Mouse (Mus musculus) thymus, postnatal 36 days (tissue): ENCODE data around the gene Gng10.

ENCODE experiments used
- DNase-seq, 2 experiments: peaks; one replicate each; pipeline ENCODE4 v3.0.0; 2022; ENCODE audit warnings: mixed read lengths in 2 of 2

Gene Gng10

GRCm38 (mm10) chr4:59034918-59035785 is at the start of gene Gng10:
Gng10 (plus strand) TSS chr4:59035088.
- DNase-seq = peak; percentile 73 to 80

GRCm38 (mm10) chr4:58985157-58985648 is 49.7 kb upstream of the Gng10 start:
- peak; percentile 77 to 83 for DNase-seq

- DNase-seq = peak; percentile 85 to 90
Observed at GRCm38 (mm10) chr4:58986540-58987190, 48.2 kb upstream of the Gng10 start, which contains the start of gene Ptgr1. Ptgr1 (minus strand) TSS chr4:58987119.

- DNase-seq = no peak
Observed at GRCm38 (mm10) chr4:58989303-58989898, 45.5 kb upstream of the Gng10 start.

GRCm38 (mm10) chr4:58990609-58991434 is 44.1 kb upstream of the Gng10 start:
- DNase-seq = no peak

- no peak for DNase-seq
Observed at GRCm38 (mm10) chr4:58992195-58992594, 42.7 kb upstream of the Gng10 start.

GRCm38 (mm10) chr4:58994762-58995161 is 40.1 kb upstream of the Gng10 start, which contains the start of gene Dnajc25:
Dnajc25 (plus strand) TSS chr4:58995062.
- no peak for DNase-seq

GRCm38 (mm10) chr4:58995251-58995693 is 39.6 kb upstream of the Gng10 start:
- DNase-seq = no peak

GRCm38 (mm10) chr4:58997081-58997480 is 37.8 kb upstream of the Gng10 start:
- no peak for DNase-seq

- DNase-seq = no peak
Observed at GRCm38 (mm10) chr4:58998688-58999087, 36.2 kb upstream of the Gng10 start.

- peak; percentile 68 to 70 for DNase-seq
Observed at GRCm38 (mm10) chr4:58999686-59000085, 35.2 kb upstream of the Gng10 start.

GRCm38 (mm10) chr4:59000614-59001013 is 34.3 kb upstream of the Gng10 start:
- DNase-seq = peak; percentile 46 to 67

- DNase-seq = peak; percentile 91 to 94
Observed at GRCm38 (mm10) chr4:59002948-59003805, 31.7 kb upstream of the Gng10 start, which contains the start of gene Gm20503. Gm20503 (plus strand) TSS chr4:59003210.

GRCm38 (mm10) chr4:59003806-59004200 is 31.1 kb upstream of the Gng10 start:
- no peak for DNase-seq

GRCm38 (mm10) chr4:59006211-59006610 is 28.7 kb upstream of the Gng10 start:
- DNase-seq = no peak

- DNase-seq = no peak
Observed at GRCm38 (mm10) chr4:59007016-59007415, 27.9 kb upstream of the Gng10 start.

GRCm38 (mm10) chr4:59007974-59008373 is 26.9 kb upstream of the Gng10 start:
- DNase-seq = no peak

GRCm38 (mm10) chr4:59009186-59009585 is 25.7 kb upstream of the Gng10 start:
- peak; percentile 33 to 41 for DNase-seq

GRCm38 (mm10) chr4:59009696-59010095 is 25.2 kb upstream of the Gng10 start:
- DNase-seq = peak in 1 of 2 experiments; percentile 27

- DNase-seq = no peak
Observed at GRCm38 (mm10) chr4:59011446-59011845, 23.4 kb upstream of the Gng10 start.

- no peak for DNase-seq
Observed at GRCm38 (mm10) chr4:59015181-59015580, 19.7 kb upstream of the Gng10 start.
